Mouse (Mus musculus): ENCODE measurements at regions not wholly inside any gene's neighbourhood (a gene's known extent, or its start where the extent isn't known, plus 50 kb on each side); places are given as distances from the start of the nearest gene placed in this dataset.

DNA sequence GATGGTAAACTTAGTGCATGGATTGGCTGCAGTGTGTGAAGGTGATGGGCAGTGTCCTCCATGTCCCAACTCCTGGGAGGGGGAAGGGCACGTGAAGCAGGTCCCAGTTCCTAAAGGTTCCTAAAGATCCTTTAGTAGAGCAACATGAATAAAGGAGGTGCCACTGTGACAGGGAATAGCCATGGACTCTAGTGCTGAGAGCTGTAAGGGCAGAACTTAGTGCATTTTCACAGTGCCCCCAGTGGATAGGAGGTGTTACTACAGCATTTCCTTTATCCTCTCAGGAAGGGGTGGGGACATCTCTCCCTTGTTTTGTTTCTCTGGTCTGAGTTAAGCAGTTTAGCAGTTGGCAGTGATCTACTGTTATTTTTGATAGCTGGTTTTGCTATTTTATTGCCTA is 125.5 kb upstream of the Fstl4 start:
- Histone ChIP-seq H3K9me3 (no peaks in the 10 kb centered on the region), H3K27ac (replicated peaks) (no peak overlapping the region), H3K4me3 (no peak overlapping the region), H3K4me1 (peaks cover 22% of the 10 kb centered on the region), H3K36me3 (no peaks in the 10 kb centered on the region), H3K27me3 (peaks cover 10% of the 10 kb centered on the region), H3K4me2 (replicated peaks) (no peak overlapping the region), H3K9ac (replicated peaks) (no peak overlapping the region)
- 100% methylated on average over 1 of the region's 1 CpGs for WGBS
- no peak for ATAC-seq (ENCODE audit: low FRiP score, low read depth)

DNA sequence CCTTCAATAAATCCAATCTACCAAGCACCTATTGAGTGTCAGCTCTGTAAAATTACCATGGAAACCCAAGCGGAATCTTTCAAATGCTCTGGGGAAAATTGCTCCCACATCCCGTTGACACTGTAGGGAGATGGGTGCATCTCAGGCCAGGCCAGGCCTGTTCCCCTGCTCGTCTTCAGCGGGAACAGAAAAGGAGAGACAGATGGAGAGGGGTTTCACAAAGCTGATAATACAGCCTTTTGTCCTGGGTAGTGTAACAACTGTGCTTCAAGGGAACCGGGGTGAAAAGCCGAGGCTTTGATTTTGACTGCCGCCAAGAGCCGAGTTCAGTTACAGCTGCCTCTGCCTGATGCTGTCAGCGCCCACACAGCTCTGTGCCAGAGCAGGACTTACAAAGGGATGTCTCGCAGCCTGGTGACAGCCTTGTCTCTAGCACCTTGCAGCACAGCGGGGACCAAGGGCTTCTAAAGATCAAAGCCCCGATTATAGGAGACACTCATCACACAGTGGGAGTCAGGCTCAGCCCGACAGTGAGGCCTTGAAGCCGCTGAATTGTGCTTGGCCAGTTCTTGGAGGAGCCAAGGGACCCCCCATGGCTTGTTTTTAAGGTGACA is 122.6 kb upstream of the Fstl4 start:
- Histone ChIP-seq H3K36me3 (no peaks in the 10 kb centered on the region), H3K9me3 (no peaks in the 10 kb centered on the region), H3K4me2 (replicated peaks) (no peak overlapping the region), H3K9ac (replicated peaks) (no peak overlapping the region), H3K4me1 (peaks cover 22% of the 10 kb centered on the region), H3K27me3 (peaks cover 9% of the 10 kb centered on the region), H3K27ac (replicated peaks) (no peak overlapping the region; the same call in 1 of the 2 replicates), H3K4me3 (no peak overlapping the region)
- ATAC-seq (ENCODE audit: low FRiP score, low read depth): peak; percentile 41; the same call in 1 of the 2 replicates
- WGBS: 3% methylated on average over 14 of the region's 14 CpGs

DNA sequence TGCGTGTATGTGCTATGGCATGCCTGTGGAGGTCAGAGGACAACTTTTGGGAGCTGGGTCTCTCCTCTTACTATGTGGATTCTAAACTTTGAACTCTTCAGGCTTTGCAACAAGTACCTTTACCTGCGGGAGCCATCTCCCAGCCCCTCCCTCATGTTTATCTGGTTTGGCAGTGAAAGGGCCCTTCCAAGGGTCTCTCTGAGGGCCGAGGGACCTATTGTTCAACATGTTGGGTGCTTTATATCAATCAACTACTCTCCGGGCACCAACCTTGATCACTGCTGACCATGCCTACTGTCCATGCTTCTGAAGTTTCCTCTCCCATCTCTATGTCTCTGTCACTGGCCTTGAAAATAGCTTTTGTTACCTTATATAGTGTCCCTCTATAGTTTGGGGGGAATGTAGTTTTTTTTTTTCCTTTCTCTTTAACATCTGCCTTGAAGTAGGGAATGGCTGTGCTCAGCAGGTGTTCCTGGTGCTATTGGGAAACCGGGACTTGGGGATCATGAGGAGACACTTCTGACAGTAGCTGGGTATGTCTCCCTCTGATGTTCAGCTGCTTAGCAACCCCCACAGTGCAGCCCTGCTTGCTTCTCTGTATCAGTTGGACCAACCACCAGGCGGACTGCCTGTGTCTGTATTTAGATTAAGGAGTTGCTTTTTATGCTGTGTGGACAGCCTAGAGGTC is 120.2 kb upstream of the Fstl4 start:
- Histone ChIP-seq H3K36me3 (no peaks in the 10 kb centered on the region), H3K27me3 (peaks cover 6% of the 10 kb centered on the region), H3K4me1 (peaks cover 34% of the 10 kb centered on the region), H3K27ac (replicated peaks) (no peak overlapping the region), H3K4me3 (no peak overlapping the region), H3K4me2 (replicated peaks) (no peak overlapping the region), H3K9me3 (no peaks in the 10 kb centered on the region), H3K9ac (replicated peaks) (no peak overlapping the region)
- no peak for ATAC-seq (ENCODE audit: low FRiP score, low read depth)
- WGBS: 21% methylated on average over 6 of the region's 6 CpGs

DNA sequence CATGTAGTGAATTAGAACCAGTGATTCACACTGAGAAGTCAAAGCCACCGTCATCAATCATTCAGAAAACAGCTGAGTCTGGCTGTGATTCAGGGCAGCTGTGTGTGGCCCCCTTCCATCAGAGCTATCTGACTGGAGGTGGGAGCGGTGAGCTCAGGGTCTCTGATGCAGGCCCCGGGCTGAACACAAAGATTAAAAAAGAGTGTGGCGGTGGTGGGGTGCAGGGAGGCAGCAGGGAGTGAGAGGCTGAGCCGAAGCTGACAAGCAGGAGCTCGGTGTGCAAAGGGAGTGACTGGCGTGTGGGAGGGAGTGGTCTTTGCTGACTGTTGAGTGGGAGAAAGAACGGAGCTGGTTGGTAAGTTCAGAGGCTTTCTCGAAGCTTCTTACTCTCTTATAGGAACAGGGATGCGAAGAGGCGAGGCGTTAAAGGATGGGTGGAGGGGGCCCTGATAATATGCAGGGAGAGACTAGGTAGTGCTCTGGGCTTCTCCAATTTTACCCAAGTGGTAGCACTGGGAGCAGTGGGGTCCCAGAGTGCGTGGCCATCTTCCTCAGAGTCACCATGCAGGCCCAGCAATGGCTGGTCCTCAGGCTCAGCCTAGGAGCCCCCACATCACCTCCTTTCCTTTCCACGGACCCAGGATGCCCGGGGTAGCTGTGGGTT is 116.1 kb upstream of the Fstl4 start:
- H3K4me2 ChIP-seq (replicated peaks): no peak overlapping the region
- WGBS: 46% methylated on average over 15 of the region's 15 CpGs

DNA sequence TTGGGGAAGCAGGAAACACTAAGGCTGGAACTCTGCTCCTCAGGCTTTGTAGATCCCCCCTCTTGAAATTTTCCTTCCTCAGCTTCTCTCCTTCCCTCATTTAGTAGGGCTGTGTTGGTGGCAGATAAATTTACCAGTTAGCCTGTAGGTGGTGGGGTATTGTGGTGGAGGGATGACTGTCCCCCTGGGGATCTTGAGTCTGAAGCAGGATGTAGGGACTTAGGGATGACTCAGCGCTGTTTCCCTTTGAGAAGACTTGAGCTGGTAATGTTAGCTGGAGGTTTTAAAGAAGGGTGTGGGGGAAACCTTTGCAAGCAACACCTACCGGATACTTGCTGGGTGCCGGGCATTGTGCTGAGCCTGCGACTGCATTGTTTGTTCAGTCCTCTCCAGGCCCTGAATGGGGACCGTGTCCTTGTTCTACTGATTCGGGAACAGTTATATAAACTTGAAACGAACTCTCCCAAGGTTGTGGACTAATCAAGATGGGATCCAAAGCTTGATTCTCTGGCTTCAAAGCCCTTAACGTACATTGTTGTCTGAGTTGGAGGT is 115.5 kb upstream of the Fstl4 start:
- H3K4me3 ChIP-seq: no peak overlapping the region
- peaks cover 7% of the 10 kb centered on the region; the same call in 1 of the 2 replicates for H3K27me3 ChIP-seq
- H3K36me3 ChIP-seq: no peaks in the 10 kb centered on the region
- no peak for ATAC-seq (ENCODE audit: low FRiP score, low read depth)
- H3K4me1 ChIP-seq: peaks cover 15% of the 10 kb centered on the region
- 81% methylated on average over 8 of the region's 8 CpGs for WGBS
- H3K4me2 ChIP-seq (replicated peaks): no peak overlapping the region
- no peak overlapping the region for H3K27ac ChIP-seq (replicated peaks)
- no peaks in the 10 kb centered on the region for H3K9me3 ChIP-seq
- no peak overlapping the region for H3K9ac ChIP-seq (replicated peaks)

More for the DNA sequence above, 116.1 kb upstream of the Fstl4 start:
- peaks cover 19% of the 10 kb centered on the region for H3K4me1 ChIP-seq
- H3K9me3 ChIP-seq: no peaks in the 10 kb centered on the region
- H3K27ac ChIP-seq (replicated peaks): no peak overlapping the region
- H3K4me3 ChIP-seq: no peak overlapping the region
- no peak for ATAC-seq (ENCODE audit: low FRiP score, low read depth)
- no peak overlapping the region for H3K9ac ChIP-seq (replicated peaks)
- peaks cover 12% of the 10 kb centered on the region for H3K27me3 ChIP-seq
- H3K36me3 ChIP-seq: no peaks in the 10 kb centered on the region

DNA sequence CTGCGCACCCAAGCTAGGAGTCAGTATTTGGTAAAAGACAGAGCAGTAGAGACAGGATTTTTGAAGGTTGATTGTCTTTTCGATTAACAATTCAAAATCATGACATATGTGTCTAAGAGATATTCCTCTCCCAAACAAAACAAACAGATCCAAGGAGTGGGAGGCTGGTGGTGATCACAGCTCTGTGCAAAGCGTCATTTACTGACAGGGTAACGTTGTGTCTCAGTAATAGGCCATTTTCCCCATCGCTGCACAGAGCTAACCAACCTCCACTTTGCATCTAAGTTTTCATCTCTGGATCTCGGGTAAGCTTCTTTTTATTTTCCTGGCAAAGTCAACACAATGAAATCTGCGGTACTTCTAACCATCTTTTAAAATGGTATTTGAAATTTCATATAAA is 109.8 kb upstream of the Fstl4 start:
- 85% methylated on average over 7 of the region's 7 CpGs for WGBS
- H3K4me1 ChIP-seq: no peaks in the 10 kb centered on the region
- no peak overlapping the region for H3K4me2 ChIP-seq (replicated peaks)
- H3K36me3 ChIP-seq: no peaks in the 10 kb centered on the region
- H3K27ac ChIP-seq (replicated peaks): no peak overlapping the region
- no peak for ATAC-seq (ENCODE audit: low FRiP score, low read depth)
- no peak overlapping the region for H3K4me3 ChIP-seq
- no peaks in the 10 kb centered on the region for H3K9me3 ChIP-seq
- H3K9ac ChIP-seq (replicated peaks): no peak overlapping the region
- H3K27me3 ChIP-seq: 0 out of 2 replicates have a peak, but pooled peaks cover 7% of the 10 kb centered on the region

DNA sequence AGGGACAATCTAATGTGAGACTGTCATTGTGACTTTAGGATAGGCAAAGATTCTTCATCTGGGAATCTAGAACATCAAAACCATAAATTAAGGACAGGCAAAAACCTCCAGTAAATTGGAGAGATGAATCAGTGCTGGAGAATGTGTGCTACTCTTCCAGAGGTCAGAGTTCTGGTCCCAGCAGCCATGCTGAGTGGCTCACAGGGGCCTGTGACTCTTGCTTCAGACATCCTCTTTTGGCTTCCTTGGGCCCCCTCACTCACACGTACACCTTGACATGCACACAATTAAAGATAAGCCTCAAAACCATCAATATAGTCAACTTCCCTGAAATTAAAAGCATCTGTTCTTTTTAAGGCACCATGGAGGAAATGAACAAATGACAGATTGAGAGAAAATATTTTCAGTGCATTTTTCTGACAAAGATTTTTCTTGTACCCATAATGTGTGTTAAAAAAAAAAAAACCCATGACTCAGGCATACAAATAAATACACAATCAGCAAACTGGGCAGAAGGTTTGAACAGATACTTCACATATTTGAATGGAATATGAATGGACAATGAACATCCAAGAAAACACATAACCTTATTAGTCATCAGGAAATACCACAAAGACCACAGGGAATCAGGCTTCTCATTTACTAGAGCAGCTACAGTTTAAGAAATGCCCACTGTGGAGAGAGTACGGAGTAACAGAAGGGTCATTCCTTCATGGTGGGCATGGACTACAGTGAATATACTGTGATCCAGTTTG is 108.5 kb upstream of the Fstl4 start:
- WGBS: 74% methylated on average over 2 of the region's 2 CpGs
- Histone ChIP-seq H3K4me3 (no peak overlapping the region), H3K36me3 (no peaks in the 10 kb centered on the region), H3K9ac (replicated peaks) (no peak overlapping the region), H3K27ac (replicated peaks) (no peak overlapping the region), H3K27me3 (no peaks in the 10 kb centered on the region), H3K4me1 (no peaks in the 10 kb centered on the region), H3K4me2 (replicated peaks) (no peak overlapping the region), H3K9me3 (no peaks in the 10 kb centered on the region)
- no peak for ATAC-seq (ENCODE audit: low FRiP score, low read depth)

DNA sequence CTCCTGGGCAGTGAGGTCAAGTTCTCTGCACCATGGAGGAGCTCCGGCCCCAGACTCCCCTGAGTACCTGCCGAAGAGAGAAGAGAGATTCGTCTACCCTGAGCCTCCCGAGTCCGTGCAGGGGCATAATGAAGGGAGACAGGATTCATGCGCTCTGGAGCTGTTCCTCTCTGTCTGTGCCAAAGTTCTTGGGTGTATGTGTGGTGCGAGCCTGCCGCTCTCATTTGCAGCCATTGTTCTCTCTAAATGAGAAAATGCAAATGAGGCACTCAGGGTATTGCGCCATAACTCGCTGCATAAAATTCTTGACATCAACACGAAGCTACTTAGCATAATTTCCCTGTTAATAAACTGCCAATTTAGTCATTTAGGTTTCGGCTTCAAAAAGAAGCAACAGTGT is 103.2 kb upstream of the Fstl4 start:
- Histone ChIP-seq H3K4me3 (no peak overlapping the region), H3K9me3 (no peaks in the 10 kb centered on the region), H3K9ac (replicated peaks) (no peak overlapping the region), H3K4me1 (peaks cover 7% of the 10 kb centered on the region; the same call in 1 of the 2 replicates), H3K27ac (replicated peaks) (no peak overlapping the region), H3K36me3 (no peaks in the 10 kb centered on the region), H3K27me3 (no peaks in the 10 kb centered on the region), H3K4me2 (replicated peaks) (no peak overlapping the region)
- 69% methylated on average over 12 of the region's 12 CpGs for WGBS
- ATAC-seq (ENCODE audit: low FRiP score, low read depth): no peak

DNA sequence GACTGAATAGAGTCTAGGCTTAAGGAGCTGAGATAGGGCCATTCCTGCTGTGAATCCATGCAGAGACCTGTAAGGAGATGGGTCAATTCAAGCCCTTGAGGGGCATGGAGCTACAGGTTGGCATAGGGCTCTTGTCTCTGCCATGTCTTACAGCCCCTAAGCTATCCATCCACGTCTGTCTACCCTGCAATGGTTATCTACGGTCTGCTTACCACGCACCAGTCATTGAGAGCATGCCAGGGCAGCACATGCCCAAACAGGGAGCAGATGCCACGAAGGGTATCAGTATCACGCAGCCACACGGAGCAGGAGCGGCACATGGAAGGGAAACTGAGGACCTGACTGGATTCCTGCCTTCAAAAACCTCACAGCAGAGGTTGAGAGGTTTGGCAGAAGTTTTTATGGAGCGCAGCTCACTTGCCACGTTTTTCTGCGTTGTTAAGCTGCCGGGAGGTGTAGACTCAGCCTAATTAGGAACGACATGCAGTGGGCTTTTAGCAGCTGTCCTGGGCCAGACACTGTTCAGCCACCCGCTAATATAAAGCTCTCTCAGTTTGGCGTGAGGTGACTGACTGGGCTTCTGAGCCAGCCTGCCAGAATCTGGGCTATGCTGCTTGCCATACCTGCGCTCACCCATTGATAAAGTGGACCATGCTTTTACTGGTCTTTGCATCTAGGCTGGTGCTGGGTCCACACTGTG is 102.4 kb upstream of the Fstl4 start:
- no peak for ATAC-seq (ENCODE audit: low FRiP score, low read depth)
- peaks cover 7% of the 10 kb centered on the region; the same call in 1 of the 2 replicates for H3K4me1 ChIP-seq
- H3K27ac ChIP-seq (replicated peaks): no peak overlapping the region
- 83% methylated on average over 15 of the region's 15 CpGs for WGBS
- no peaks in the 10 kb centered on the region for H3K9me3 ChIP-seq
- H3K9ac ChIP-seq (replicated peaks): no peak overlapping the region
- no peaks in the 10 kb centered on the region for H3K27me3 ChIP-seq
- no peaks in the 10 kb centered on the region for H3K36me3 ChIP-seq
- H3K4me2 ChIP-seq (replicated peaks): no peak overlapping the region
- no peak overlapping the region for H3K4me3 ChIP-seq

DNA sequence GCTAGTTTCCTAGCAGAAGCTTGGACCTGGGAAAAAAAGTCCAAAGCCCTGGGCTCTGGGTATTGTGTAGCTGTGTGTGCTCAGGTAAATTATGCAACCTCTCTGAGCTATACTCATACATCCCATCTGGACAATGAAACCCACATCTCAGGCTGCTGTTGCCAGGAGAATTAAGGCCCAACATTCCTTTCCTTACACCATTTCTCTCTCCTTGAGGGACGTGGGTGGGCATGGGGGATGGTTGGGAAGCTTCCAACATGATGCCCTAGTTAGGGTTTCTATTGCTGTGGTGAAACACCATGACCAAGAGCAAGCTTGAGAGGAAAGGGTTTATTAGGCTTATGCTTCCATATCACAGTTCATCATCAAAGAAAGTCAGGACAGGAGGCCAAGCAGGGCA is 99.1 kb upstream of the Fstl4 start:
- no peak for ATAC-seq (ENCODE audit: low FRiP score, low read depth)
- 68% methylated on average over 1 of the region's 1 CpGs for WGBS
- Histone ChIP-seq H3K9ac (replicated peaks) (no peak overlapping the region), H3K9me3 (0 out of 2 replicates have a peak, but pooled peaks cover 5% of the 10 kb centered on the region), H3K4me3 (no peak overlapping the region), H3K27ac (replicated peaks) (no peak overlapping the region), H3K4me2 (replicated peaks) (no peak overlapping the region), H3K4me1 (peaks cover 7% of the 10 kb centered on the region; the same call in 1 of the 2 replicates), H3K36me3 (no peaks in the 10 kb centered on the region), H3K27me3 (no peaks in the 10 kb centered on the region)

DNA sequence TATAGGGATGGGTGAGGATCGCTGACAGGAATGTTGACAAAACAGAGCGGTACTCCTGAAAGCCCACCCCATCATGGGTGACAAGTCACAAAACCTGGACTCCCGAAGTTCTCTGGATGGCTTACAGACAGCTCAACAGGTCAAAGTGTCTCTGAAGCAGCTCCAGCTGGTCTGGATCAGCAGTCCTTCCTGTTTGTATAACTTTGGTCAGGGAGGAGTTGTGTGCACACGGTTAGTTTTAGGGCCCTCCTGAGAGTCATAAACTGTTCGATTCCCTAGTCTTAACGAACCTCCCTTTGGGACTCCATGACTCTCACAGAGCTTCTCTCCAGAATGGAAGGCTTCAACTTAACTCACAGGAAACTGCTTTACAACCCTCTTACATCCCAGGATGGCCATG is 89.4 kb upstream of the Fstl4 start:
- 0 out of 2 replicates have a peak, but pooled peaks cover 2% of the 10 kb centered on the region for H3K4me1 ChIP-seq
- no peak overlapping the region for H3K4me2 ChIP-seq (replicated peaks)
- no peaks in the 10 kb centered on the region for H3K27me3 ChIP-seq
- H3K4me3 ChIP-seq: no peak overlapping the region
- H3K9ac ChIP-seq (replicated peaks): no peak overlapping the region
- H3K9me3 ChIP-seq: no peaks in the 10 kb centered on the region
- ATAC-seq (ENCODE audit: low FRiP score, low read depth): no peak
- no peak overlapping the region for H3K27ac ChIP-seq (replicated peaks)
- WGBS: 87% methylated on average over 6 of the region's 6 CpGs
- H3K36me3 ChIP-seq: no peaks in the 10 kb centered on the region

All from midbrain, embryonic 12.5 days (tissue).